Mouse (Mus musculus) adrenal gland, adult 10 weeks (tissue): Measurements from ENCODE around the gene Epha10. TPM values are rescaled to one million over a fixed set of nuclear protein-coding genes. Genes with fewer than 3 reads are reported as not detected.

Experiments used
- polyA plus RNA-seq: library from polyadenylated mRNA; stranded (reverse); fragments of 350-450 nt; fragmentation: Illumina TruSeq; extraction: RNeasy Lipid Tissue Mini Kit (QIAGEN cat#74804); gene quantifications from one replicate; pipeline ENCODE4 v1.2.3, GENCODE M21; 2014; ENCODE audit warnings: low read depth, low replicate concordance

Gene Epha10
- 0.12 TPM for polyA plus RNA-seq

GRCm38 (mm10) chr4:124880599-124880998 lies at the start of gene Epha10:
Gene Epha10 (plus strand): TSS chr4:124880899.

DNA sequence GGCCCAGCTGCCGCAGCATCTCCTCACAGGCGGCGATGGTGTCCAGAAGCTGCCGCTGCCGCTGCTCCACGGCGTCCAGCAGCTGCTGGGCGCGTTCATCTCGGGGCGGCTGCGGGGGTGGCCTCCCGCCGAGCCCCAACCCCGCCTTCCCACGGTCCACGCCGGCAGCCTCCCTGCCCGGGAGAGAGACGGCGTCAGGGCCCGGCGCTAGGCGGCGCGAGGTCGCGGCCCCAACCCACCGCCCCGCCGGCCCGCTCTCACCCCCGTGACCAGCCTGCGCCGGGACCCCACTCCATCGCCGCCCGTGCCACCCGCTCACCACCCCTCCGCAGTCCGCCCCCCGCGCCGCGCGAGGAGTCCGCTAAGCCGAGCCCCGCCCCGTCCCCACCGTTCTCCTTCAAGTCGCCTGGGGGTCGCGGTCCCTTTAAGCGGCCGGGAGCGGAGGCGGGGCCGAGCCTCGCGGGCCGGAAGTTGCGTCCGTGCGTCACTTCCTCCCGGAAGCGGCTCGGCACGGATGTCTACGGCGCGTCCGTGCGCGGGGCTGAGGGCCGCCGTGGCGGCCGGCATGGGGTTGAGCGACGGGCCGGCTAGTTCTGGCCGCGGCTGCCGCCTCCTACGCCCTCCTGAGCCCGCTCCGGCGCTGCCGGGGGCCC lies 30.3 kb upstream of the Epha10 start, which contains the start of gene Yrdc:
Yrdc (plus strand) TSS at position 419 of the 653 bp plus-strand sequence.

GRCm38 (mm10) chr4:124850933-124851658 lies 29.6 kb upstream of the Epha10 start, which contains the start of gene 1110065P20Rik:
Gene 1110065P20Rik (minus strand): TSS chr4:124851196.

GRCm38 (mm10) chr4:124861283-124862188 lies 19.2 kb upstream of the Epha10 start, which contains the start of gene Maneal:
Gene Maneal (minus strand): TSS chr4:124862171.

DNA sequence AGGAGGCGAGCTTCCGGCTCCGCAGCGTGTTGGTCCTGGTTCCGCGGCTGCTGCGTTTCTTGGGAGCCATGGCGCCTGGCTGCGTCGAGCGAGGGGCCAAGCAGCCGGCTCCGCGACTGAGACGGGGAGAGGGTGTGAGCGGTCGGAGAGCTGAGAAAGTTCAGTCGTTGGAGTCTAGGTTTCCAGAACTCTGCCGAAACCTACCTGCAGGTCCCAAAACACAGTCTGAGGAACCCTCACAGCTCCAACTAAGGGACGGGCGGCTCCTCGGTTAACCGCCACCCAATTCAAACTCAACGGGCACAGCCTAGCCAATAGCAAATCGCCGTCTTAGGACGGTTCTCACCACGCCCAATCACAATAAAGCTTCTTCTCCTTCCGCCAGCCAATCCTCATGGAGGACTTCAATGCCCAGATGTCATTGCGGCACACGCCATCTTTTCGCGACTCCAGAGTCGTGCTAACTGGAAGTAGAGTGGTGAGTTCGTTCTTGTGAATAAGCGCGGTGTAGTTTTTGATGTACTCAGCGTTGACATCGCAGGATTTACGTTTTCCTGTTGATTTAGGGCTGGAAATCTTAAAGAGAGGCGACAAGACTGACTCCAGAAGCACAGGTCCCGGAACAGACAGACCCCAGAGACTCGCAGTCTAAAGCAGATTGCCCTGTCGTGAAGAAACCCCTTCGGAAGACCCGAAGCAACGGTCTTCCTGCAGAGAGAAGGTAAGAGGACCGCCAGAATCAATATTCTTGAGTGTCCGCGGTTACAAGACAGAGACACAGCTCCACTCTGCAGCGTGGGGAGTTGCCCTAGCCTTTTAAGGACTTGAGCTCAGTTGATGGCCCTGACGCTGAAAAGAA lies 56.1 kb downstream of the Epha10 start, which contains the start of gene 9930104L06Rik:
9930104L06Rik (plus strand) TSS at position 436 of the 859 bp plus-strand sequence.

GRCm38 (mm10) chr4:124939211-124939610 lies 58.5 kb downstream of the Epha10 start, which contains the start of gene Cdca8:
Gene Cdca8 (minus strand): TSS chr4:124939311.

Other genes starting within 250 kb of the Epha10 start
- gene Pou3f1, start 224.1 kb upstream of the Epha10 start, polyA plus RNA-seq = not detected
- gene Utp11, start 187.3 kb upstream of the Epha10 start, polyA plus RNA-seq = 64.4 TPM
- gene Fhl3, start 180.2 kb upstream of the Epha10 start, polyA plus RNA-seq = 0.58 TPM
- 31.5 TPM for gene Sf3a3, start 166.1 kb upstream of the Epha10 start, polyA plus RNA-seq
- gene Inpp5b, start 139.0 kb upstream of the Epha10 start, polyA plus RNA-seq = 12.0 TPM
- gene Mtf1, start 78.8 kb upstream of the Epha10 start, polyA plus RNA-seq = 11.6 TPM
- gene Yrdc, start 30.2 kb upstream of the Epha10 start, polyA plus RNA-seq = 37.0 TPM
- gene 1110065P20Rik, start 29.7 kb upstream of the Epha10 start, polyA plus RNA-seq = 2.3 TPM
- gene Maneal, start 18.7 kb upstream of the Epha10 start, polyA plus RNA-seq = 2.3 TPM
- gene 9930104L06Rik, start 56.1 kb downstream of the Epha10 start, polyA plus RNA-seq = 7.6 TPM
- gene Cdca8, start 58.4 kb downstream of the Epha10 start, polyA plus RNA-seq = 9.7 TPM
- gene Rspo1, start 105.5 kb downstream of the Epha10 start, polyA plus RNA-seq = 1.8 TPM
- gene Gnl2, start 135.7 kb downstream of the Epha10 start, polyA plus RNA-seq = 60.3 TPM
- gene Dnali1, start 184.8 kb downstream of the Epha10 start, polyA plus RNA-seq = not detected
- 14.4 TPM for gene Snip1, start 185.8 kb downstream of the Epha10 start, polyA plus RNA-seq
- 22.6 TPM for gene Meaf6, start 204.2 kb downstream of the Epha10 start, polyA plus RNA-seq
- gene Zc3h12a, start 246.9 kb downstream of the Epha10 start, polyA plus RNA-seq = not detected